Mouse (Mus musculus) effector memory CD4-positive, alpha-beta T cell, adult 7 months (primary cell): Measurements from ENCODE around the gene Drc1. TPM values are rescaled to one million over a fixed set of nuclear protein-coding genes. Genes with fewer than 3 reads are reported as not detected.

Experiments used
- polyA plus RNA-seq: library from polyadenylated mRNA; unstranded; fragments of 100-300 nt; shearing (Covaris generic); gene quantifications from one replicate; pipeline ENCODE4 v1.2.1, GENCODE M21; 2017

The Drc1 gene
- polyA plus RNA-seq: 3.0 TPM

DNA sequence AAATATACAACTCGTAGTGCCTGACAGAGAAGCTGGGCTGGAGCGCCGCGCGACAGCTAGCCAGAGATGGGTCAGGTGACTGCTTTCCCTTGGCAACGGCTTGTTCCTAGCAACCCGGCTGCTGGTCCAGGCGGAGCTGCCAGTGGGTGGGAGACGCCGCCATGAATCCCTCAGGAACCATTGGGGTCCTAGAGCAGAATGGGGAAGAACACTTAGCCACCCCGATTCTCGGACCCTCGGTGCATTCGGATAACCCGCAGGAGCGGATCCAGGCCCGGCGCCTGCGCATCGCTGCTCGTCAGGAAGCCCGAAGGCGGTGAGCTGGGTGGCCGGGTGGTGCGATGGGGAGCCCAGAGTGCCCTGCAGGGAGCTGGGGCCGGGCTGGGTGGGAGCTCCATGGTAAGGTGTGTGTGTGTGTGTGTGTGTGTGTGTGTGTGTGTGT, at the start of gene Drc1:
Gene Drc1, plus strand, starts transcription at position 98 of the 442 bp plus-strand sequence.

DNA sequence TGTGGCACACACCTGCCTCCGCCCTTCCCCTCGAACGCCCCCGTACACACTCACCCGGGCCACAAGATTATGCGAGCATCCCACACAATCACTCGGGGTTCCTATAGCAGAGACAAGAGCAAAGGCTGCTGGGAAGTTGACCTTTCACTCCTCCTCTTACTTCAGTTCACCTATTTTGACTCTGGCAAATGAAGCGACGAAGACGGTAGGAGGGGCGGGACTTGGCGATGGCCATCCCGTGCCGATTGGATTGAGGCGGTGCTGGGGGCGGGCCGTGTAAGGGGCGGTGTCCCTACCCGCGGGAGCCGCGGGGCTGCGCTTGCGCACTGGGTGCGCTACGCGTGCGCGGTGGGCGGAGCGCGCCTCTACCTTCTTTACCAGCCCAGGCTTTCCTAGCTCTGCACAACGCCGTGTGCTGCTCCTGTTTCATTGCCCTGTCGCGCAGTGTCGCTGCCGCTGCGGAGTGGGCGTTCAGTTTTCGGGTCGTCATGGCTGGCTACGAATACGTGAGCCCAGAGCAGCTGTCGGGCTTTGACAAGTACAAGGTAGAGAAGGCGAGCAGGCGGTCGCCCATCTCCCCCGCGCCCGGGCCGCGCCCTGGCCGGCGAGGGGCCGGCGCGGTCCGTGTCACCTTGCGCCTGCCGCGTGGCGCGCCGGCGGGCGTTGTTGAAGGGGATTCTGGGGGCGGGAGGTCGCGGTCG, 48.8 kb upstream of the Drc1 start, which contains the start of gene Selenoi:
Gene Selenoi, plus strand, starts transcription at position 311 of the 701 bp plus-strand sequence.

Other genes starting within 250 kb of the Drc1 start
- gene Tyms, start 207.8 kb upstream of the Drc1 start, polyA plus RNA-seq: 12.6 TPM
- gene Garem2, start 176.2 kb upstream of the Drc1 start, polyA plus RNA-seq: 0.26 TPM
- gene 3110082J24Rik, start 175.3 kb upstream of the Drc1 start, polyA plus RNA-seq: not detected
- 63.7 TPM for gene Hadha, start 126.2 kb upstream of the Drc1 start, polyA plus RNA-seq
- 208 TPM for gene Hadhb, start 126.1 kb upstream of the Drc1 start, polyA plus RNA-seq
- gene Adgrf3, start 75.7 kb upstream of the Drc1 start, polyA plus RNA-seq: not detected
- 21.2 TPM for gene Selenoi, start 48.8 kb upstream of the Drc1 start, polyA plus RNA-seq
- 0.05 TPM for gene Otof, start 180.5 kb downstream of the Drc1 start, polyA plus RNA-seq
- not detected for gene 1700001C02Rik, start 184.7 kb downstream of the Drc1 start, polyA plus RNA-seq